Mouse (Mus musculus): Measurements from ENCODE around the gene St3gal3. TPM values are rescaled to one million over a fixed set of nuclear protein-coding genes. Genes with fewer than 3 reads are reported as not detected.
A peak's percentile ranks its signal among the peaks of the same experiment; 100 is the strongest.

The St3gal3 gene
- total RNA-seq, 1 experiment from 2014 or later = 6.8 TPM

GRCm38 (mm10) chr4:118019218-118019617 is 115.5 kb downstream of the St3gal3 start:
- no peak for ATAC-seq (replicated peaks in 1 of 2; ENCODE audit: insufficient read depth in 1 of 2, low FRiP score in 2 of 2, low TSS enrichment in 1 of 2, low read depth in 1 of 2, poor library complexity in 2 of 2, severe bottlenecking in 2 of 2)

- no peak for ATAC-seq (replicated peaks in 1 of 2; ENCODE audit: insufficient read depth in 1 of 2, low FRiP score in 2 of 2, low TSS enrichment in 1 of 2, low read depth in 1 of 2, poor library complexity in 2 of 2, severe bottlenecking in 2 of 2)
Observed at GRCm38 (mm10) chr4:118017021-118017805, 117.5 kb downstream of the St3gal3 start.

GRCm38 (mm10) chr4:118016323-118016911 is 118.3 kb downstream of the St3gal3 start:
- ATAC-seq (replicated peaks in 1 of 2; ENCODE audit: insufficient read depth in 1 of 2, low FRiP score in 2 of 2, low TSS enrichment in 1 of 2, low read depth in 1 of 2, poor library complexity in 2 of 2, severe bottlenecking in 2 of 2) = no peak

- no peak for ATAC-seq (replicated peaks in 1 of 2; ENCODE audit: insufficient read depth in 1 of 2, low FRiP score in 2 of 2, low TSS enrichment in 1 of 2, low read depth in 1 of 2, poor library complexity in 2 of 2, severe bottlenecking in 2 of 2)
Observed at GRCm38 (mm10) chr4:118015636-118016035, 119.1 kb downstream of the St3gal3 start.

- ATAC-seq (replicated peaks in 1 of 2; ENCODE audit: insufficient read depth in 1 of 2, low FRiP score in 2 of 2, low TSS enrichment in 1 of 2, low read depth in 1 of 2, poor library complexity in 2 of 2, severe bottlenecking in 2 of 2) = no peak
Observed at GRCm38 (mm10) chr4:118015126-118015525, 119.6 kb downstream of the St3gal3 start.

- no peak for ATAC-seq (replicated peaks in 1 of 2; ENCODE audit: insufficient read depth in 1 of 2, low FRiP score in 2 of 2, low TSS enrichment in 1 of 2, low read depth in 1 of 2, poor library complexity in 2 of 2, severe bottlenecking in 2 of 2)
Observed at GRCm38 (mm10) chr4:118010661-118011173, 124.0 kb downstream of the St3gal3 start.

GRCm38 (mm10) chr4:118008433-118009033 is 126.2 kb downstream of the St3gal3 start:
- no peak for ATAC-seq (replicated peaks in 1 of 2; ENCODE audit: insufficient read depth in 1 of 2, low FRiP score in 2 of 2, low TSS enrichment in 1 of 2, low read depth in 1 of 2, poor library complexity in 2 of 2, severe bottlenecking in 2 of 2)

GRCm38 (mm10) chr4:118001355-118001754 is 133.4 kb downstream of the St3gal3 start:
- no peak for ATAC-seq (replicated peaks in 1 of 2; ENCODE audit: insufficient read depth in 1 of 2, low FRiP score in 2 of 2, low TSS enrichment in 1 of 2, low read depth in 1 of 2, poor library complexity in 2 of 2, severe bottlenecking in 2 of 2)

GRCm38 (mm10) chr4:118000605-118001208 is 134.0 kb downstream of the St3gal3 start:
- ATAC-seq (replicated peaks in 1 of 2; ENCODE audit: insufficient read depth in 1 of 2, low FRiP score in 2 of 2, low TSS enrichment in 1 of 2, low read depth in 1 of 2, poor library complexity in 2 of 2, severe bottlenecking in 2 of 2) = no peak

- ATAC-seq (replicated peaks in 1 of 2; ENCODE audit: insufficient read depth in 1 of 2, low FRiP score in 2 of 2, low TSS enrichment in 1 of 2, low read depth in 1 of 2, poor library complexity in 2 of 2, severe bottlenecking in 2 of 2) = no peak
Observed at GRCm38 (mm10) chr4:117999951-118000350, 134.8 kb downstream of the St3gal3 start.

- 0 out of 4 replicates have a peak, but pooled peaks have one; percentile 14 to 24 for ATAC-seq (replicated peaks in 1 of 2; ENCODE audit: insufficient read depth in 1 of 2, low FRiP score in 2 of 2, low TSS enrichment in 1 of 2, low read depth in 1 of 2, poor library complexity in 2 of 2, severe bottlenecking in 2 of 2)
Observed at GRCm38 (mm10) chr4:117997381-117998269, 137.1 kb downstream of the St3gal3 start.

- ATAC-seq (replicated peaks in 1 of 2; ENCODE audit: insufficient read depth in 1 of 2, low FRiP score in 2 of 2, low TSS enrichment in 1 of 2, low read depth in 1 of 2, poor library complexity in 2 of 2, severe bottlenecking in 2 of 2) = no peak
Observed at GRCm38 (mm10) chr4:117996701-117997100, 138.0 kb downstream of the St3gal3 start.

GRCm38 (mm10) chr4:117995461-117995860 is 139.3 kb downstream of the St3gal3 start:
- no peak for ATAC-seq (replicated peaks in 1 of 2; ENCODE audit: insufficient read depth in 1 of 2, low FRiP score in 2 of 2, low TSS enrichment in 1 of 2, low read depth in 1 of 2, poor library complexity in 2 of 2, severe bottlenecking in 2 of 2)

GRCm38 (mm10) chr4:117993421-117993820 is 141.3 kb downstream of the St3gal3 start:
- no peak for ATAC-seq (replicated peaks in 1 of 2; ENCODE audit: insufficient read depth in 1 of 2, low FRiP score in 2 of 2, low TSS enrichment in 1 of 2, low read depth in 1 of 2, poor library complexity in 2 of 2, severe bottlenecking in 2 of 2)

GRCm38 (mm10) chr4:117992872-117993271 is 141.8 kb downstream of the St3gal3 start:
- no peak for ATAC-seq (replicated peaks in 1 of 2; ENCODE audit: insufficient read depth in 1 of 2, low FRiP score in 2 of 2, low TSS enrichment in 1 of 2, low read depth in 1 of 2, poor library complexity in 2 of 2, severe bottlenecking in 2 of 2)

- no peak for ATAC-seq (replicated peaks in 1 of 2; ENCODE audit: insufficient read depth in 1 of 2, low FRiP score in 2 of 2, low TSS enrichment in 1 of 2, low read depth in 1 of 2, poor library complexity in 2 of 2, severe bottlenecking in 2 of 2)
Observed at GRCm38 (mm10) chr4:117992036-117992435, 142.7 kb downstream of the St3gal3 start.

- no peak for ATAC-seq (replicated peaks in 1 of 2; ENCODE audit: insufficient read depth in 1 of 2, low FRiP score in 2 of 2, low TSS enrichment in 1 of 2, low read depth in 1 of 2, poor library complexity in 2 of 2, severe bottlenecking in 2 of 2)
Observed at GRCm38 (mm10) chr4:117991055-117991627, 143.6 kb downstream of the St3gal3 start.
